Mouse (Mus musculus) urinary bladder, postnatal 14 days (tissue): ENCODE data around the gene Specc1l.
"Not testable (repeated sequence)": the region's sequence is repeated elsewhere in the genome, so short reads cannot be mapped to it uniquely, and the experiment has no call there.

Source experiments
- DNase-seq: peaks from one replicate; pipeline ENCODE4 v3.0.0; 2021; ENCODE audit warnings: low spot score

Specc1l gene

DNA sequence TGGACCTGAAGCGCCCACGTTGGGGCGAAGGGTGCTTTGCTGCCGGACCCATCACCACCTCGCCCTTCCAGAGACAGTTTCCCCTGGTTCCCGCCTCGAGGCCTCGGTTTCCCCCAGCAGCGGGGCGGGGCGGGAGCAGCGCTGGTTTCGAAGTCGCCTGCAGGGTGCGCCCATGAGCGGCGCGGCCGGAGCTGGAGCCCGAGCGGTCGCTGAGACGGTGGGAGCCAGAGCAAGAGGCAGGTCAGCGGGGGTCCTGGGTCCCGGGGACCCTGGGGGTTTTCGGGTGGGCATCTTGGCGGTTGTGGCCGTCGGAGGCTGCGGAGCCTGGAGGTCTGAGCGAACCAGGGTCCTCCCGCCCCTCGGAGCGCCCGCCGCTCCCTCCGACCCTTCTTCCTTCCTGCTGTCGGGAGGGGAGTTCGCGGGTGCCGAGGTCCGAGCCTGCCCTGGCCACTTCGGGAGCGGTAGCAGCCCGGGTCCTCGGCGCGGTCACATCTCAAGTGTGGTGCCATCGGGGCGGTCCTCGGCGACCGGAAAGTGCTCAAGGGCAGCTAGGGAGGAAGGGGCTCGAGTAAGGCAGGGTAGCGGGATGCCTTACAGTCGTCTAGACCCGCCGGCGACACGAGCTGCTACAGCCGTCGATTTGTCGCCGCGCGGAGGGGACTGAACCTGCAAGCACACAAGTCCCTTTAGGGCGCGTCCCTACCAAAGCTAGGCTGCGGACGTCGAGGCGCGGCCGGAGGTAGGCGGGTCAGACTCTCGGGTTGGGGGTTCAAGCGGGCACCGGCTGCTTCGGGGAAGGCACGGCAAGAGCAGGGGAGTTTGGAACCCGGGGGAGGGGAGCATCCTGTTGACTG lies 105.3 kb downstream of the Specc1l start:
- peak; percentile 70 for DNase-seq

GRCm38 (mm10) chr10:75318206-75318605 lies 106.3 kb downstream of the Specc1l start:
- DNase-seq, result no peak

GRCm38 (mm10) chr10:75320321-75320720 lies 108.4 kb downstream of the Specc1l start:
- no peak for DNase-seq

- DNase-seq, result no peak
These were observed 111.1 kb downstream of the Specc1l start for GRCm38 (mm10) chr10:75322966-75323365.

GRCm38 (mm10) chr10:75323986-75324385 lies 112.1 kb downstream of the Specc1l start:
- no peak for DNase-seq

DNA sequence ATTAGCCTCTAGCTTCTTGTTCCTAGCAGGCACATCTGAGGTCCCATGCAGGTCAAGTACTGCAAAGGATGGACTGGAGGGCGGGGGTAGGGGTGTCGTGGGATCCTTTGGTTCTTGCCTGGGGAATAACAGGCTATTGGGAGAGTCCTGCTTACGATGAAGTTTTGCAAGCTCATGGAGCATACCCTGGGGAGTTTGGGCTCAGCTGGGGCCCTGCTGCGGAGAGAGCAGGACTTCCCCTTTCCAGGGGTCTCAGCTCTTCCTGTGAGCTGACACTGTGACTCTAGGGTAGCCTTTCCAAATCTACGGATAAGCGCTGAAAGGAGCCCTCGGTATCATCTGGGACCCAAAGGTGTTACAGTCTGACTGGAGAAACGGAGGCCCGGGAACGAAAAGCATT lies 112.5 kb downstream of the Specc1l start:
- no peak for DNase-seq

DNA sequence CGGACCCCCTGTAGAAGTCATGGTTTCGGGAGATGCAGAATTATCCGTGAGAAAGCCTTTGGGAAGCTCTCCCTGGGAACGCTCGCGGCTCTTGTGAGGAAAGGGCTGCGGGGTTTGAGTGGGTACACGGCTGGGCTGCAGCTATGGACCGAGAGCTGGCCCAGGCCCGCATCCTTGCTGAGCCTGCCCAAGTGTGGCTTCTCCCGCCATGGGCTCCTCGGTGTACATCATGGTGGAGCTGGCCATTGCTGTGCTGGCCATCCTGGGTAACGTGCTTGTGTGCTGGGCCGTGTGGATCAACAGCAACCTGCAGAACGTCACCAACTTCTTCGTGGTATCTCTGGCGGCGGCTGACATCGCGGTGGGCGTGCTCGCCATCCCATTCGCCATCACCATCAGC lies 113.9 kb downstream of the Specc1l start:
- no peak for DNase-seq

DNA sequence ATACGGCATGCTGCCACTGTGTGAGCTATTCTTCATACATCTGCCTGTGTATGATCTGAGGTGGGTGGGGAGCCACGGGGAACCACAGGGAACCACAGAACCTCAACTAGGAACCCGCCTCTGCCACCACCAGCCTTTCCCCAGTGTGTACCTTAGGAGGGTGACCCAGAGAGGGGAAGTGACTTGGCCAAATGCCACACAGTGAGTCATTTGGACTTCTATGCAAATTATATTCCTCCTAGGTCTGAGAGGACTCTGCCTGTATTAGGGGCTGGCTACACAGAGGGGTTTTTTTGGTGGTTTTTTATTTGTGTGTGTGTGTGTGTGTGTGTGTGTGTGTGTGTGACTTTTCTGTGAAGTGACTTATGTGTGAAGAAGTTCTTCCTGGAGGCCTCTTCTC lies 114.7 kb downstream of the Specc1l start:
- DNase-seq, result peak; percentile 75

DNA sequence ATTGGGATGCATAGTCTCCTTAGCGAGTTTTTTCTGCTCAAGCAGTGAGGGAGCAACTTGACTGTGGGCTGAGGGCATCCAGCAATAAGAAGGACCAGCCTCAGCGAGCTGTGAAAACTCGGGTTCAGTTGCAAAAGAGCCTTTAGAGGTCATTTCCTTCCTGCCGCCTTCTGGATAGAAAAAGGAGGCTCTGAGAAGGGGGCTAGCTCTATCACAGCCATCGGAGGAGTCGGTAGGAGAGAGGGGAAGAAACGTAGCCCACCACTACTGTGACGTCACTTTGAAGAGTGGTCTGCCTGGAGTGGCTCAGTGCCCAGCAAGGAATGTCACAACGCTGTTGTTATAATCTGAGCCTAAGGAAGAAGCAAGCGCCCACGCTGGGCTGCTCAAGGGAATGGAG lies 115.2 kb downstream of the Specc1l start:
- DNase-seq, result no peak

GRCm38 (mm10) chr10:75328201-75328704 lies 116.4 kb downstream of the Specc1l start:
- DNase-seq, result no peak

GRCm38 (mm10) chr10:75332268-75332667 lies 120.4 kb downstream of the Specc1l start:
- no peak for DNase-seq

DNA sequence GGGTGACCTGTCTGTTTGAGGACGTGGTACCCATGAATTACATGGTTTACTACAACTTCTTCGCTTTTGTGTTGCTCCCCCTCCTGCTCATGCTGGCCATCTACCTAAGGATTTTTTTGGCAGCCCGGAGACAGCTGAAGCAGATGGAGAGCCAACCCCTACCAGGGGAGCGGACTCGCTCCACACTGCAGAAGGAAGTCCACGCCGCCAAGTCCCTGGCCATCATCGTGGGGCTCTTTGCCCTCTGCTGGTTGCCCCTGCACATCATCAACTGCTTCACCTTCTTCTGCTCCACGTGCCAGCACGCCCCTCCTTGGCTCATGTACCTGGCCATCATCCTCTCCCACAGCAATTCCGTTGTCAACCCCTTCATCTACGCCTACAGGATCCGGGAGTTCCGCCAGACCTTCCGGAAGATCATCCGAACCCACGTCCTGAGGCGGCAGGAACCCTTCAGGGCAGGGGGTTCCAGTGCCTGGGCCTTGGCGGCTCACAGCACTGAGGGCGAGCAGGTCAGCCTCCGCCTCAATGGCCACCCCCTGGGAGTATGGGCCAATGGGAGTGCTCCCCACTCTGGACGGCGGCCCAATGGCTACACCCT lies 121.4 kb downstream of the Specc1l start:
- no peak for DNase-seq

- no peak for DNase-seq
These were observed 122.3 kb downstream of the Specc1l start for GRCm38 (mm10) chr10:75334175-75334574.

- DNase-seq, result no peak
These were observed 123.2 kb downstream of the Specc1l start for GRCm38 (mm10) chr10:75335075-75335474.

GRCm38 (mm10) chr10:75337231-75337630 lies 125.4 kb downstream of the Specc1l start:
- no peak for DNase-seq

DNA sequence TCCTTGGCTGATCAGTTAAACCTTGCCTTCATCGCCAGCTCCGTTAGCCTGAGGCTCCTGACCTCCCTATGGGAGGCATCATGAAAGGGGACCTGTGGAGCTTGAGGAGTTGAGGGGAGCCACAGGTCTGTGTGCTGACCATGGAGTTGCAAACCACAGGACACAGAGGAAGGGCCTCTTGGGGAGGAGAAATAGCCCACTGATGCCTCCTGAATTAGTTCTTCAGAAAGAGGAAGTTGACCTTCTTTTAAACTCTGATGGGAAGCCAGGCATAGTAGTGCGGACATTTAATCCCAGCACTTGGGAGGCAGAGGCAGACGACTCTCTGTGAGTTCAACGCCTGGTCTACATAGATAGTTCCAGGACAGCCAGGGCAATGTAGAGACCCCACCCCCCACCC lies 127.0 kb downstream of the Specc1l start:
- no peak for DNase-seq

GRCm38 (mm10) chr10:75339377-75339776 lies 127.5 kb downstream of the Specc1l start:
- DNase-seq, result no peak

GRCm38 (mm10) chr10:75341936-75342335 lies 130.1 kb downstream of the Specc1l start:
- DNase-seq, result no peak

GRCm38 (mm10) chr10:75344563-75344962 lies 132.7 kb downstream of the Specc1l start:
- not testable (repeated sequence) for DNase-seq

- no peak for DNase-seq
These were observed 133.4 kb downstream of the Specc1l start for GRCm38 (mm10) chr10:75345265-75345664.

GRCm38 (mm10) chr10:75350564-75350963 lies 138.7 kb downstream of the Specc1l start:
- DNase-seq, result no peak

- DNase-seq, result no peak
These were observed 140.7 kb downstream of the Specc1l start for GRCm38 (mm10) chr10:75352541-75352940.

GRCm38 (mm10) chr10:75353838-75354241 lies 142.0 kb downstream of the Specc1l start:
- not testable (repeated sequence) for DNase-seq
